Mouse (Mus musculus): ENCODE measurements around the gene Neil3.

DNA sequence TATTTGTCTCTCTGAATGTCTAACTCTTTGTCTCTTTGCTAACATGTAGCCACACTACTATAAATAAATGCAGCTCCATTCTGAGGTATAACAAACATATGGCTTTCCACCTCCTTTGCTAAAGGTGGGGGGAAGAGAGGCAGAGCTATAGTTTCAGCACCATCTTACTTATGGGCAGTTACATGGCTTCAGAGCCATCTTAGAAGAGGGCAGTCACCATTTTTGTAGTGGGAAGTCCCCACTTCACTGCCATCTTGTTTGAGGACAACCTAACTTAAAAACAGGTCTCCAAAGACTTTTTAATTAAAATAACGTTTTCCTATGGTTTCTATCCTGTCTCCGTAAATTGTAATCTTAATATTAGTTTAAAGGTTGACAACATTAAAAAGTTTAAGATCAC is 47.1 kb downstream of the Neil3 start:
- no peak for TF ChIP-seq POLR2A (IDR thresholded peaks at IDR 0.05; ENCODE audit: low read depth, low read length)
- TF ChIP-seq EP300 (IDR thresholded peaks at IDR 0.05; ENCODE audit: low read length): no peak
- no peak for TF ChIP-seq ETS1 (conservative IDR thresholded peaks at IDR 0.05; ENCODE audit: low read depth, low read length)
- TF ChIP-seq POLR2AphosphoS2 (IDR thresholded peaks at IDR 0.05; ENCODE audit: low read depth, low read length): no peak
- no peak for TF ChIP-seq MAX (IDR thresholded peaks at IDR 0.05; ENCODE audit: low read length)
- TF ChIP-seq CTCF (conservative IDR thresholded peaks at IDR 0.05 in 1 of 2, IDR thresholded peaks at IDR 0.05 in 1 of 2; ENCODE audit: low read depth in 2 of 2, low read length in 2 of 2): no peak
- no peak for TF ChIP-seq MAFK (IDR thresholded peaks at IDR 0.05; ENCODE audit: insufficient replicate concordance, low read length)

Data from CH12.LX (cell line).